Mouse (Mus musculus): ENCODE data around the gene Dynll2. TPM values are rescaled to one million over a fixed set of nuclear protein-coding genes. Genes with fewer than 3 reads are reported as not detected.

Gene Dynll2
- polyA plus RNA-seq, 1 experiment from 2014 or later: 21.0 TPM

GRCm38 (mm10) chr11:87933731-87934130 lies 53.6 kb downstream of the Dynll2 start:
- peaks cover 3% of the 10 kb centered on the region; the same call in 1 of the 2 replicates for H3K9me3 ChIP-seq (ENCODE audit: low read length)
- H3K4me3 ChIP-seq (ENCODE audit: low read length): no peak overlapping the region
- H3K36me3 ChIP-seq (ENCODE audit: insufficient read depth, low read length): no peaks in the 10 kb centered on the region
- no peak overlapping the region for H3K27ac ChIP-seq (ENCODE audit: low read length)
- H3K27me3 ChIP-seq (ENCODE audit: insufficient read depth, low read length): no peaks in the 10 kb centered on the region
- ATAC-seq (ENCODE audit: low FRiP score, low TSS enrichment): no peak
- WGBS: 72% methylated on average over 2 of the region's 2 CpGs
- H3K4me1 ChIP-seq (ENCODE audit: insufficient read depth, low read length): no peaks in the 10 kb centered on the region
- no peak overlapping the region for H3K9ac ChIP-seq (replicated peaks; ENCODE audit: low read length)
- no peak overlapping the region for H3K4me2 ChIP-seq (replicated peaks; ENCODE audit: low read depth, low read length)

GRCm38 (mm10) chr11:87930348-87930747 lies 57.0 kb downstream of the Dynll2 start:
- no peak overlapping the region for H3K4me3 ChIP-seq (ENCODE audit: low read length)
- no peak for ATAC-seq (ENCODE audit: low FRiP score, low TSS enrichment)
- 84% methylated on average over 2 of the region's 2 CpGs for WGBS
- no peaks in the 10 kb centered on the region for H3K27me3 ChIP-seq (ENCODE audit: insufficient read depth, low read length)
- no peak overlapping the region for H3K9ac ChIP-seq (replicated peaks; ENCODE audit: low read length)
- H3K27ac ChIP-seq (ENCODE audit: low read length): no peak overlapping the region
- H3K36me3 ChIP-seq (ENCODE audit: insufficient read depth, low read length): no peaks in the 10 kb centered on the region
- no peak overlapping the region for H3K4me2 ChIP-seq (replicated peaks; ENCODE audit: low read depth, low read length)
- H3K4me1 ChIP-seq (ENCODE audit: insufficient read depth, low read length): no peaks in the 10 kb centered on the region
- H3K9me3 ChIP-seq (ENCODE audit: low read length): peaks cover 3% of the 10 kb centered on the region; the same call in 1 of the 2 replicates

Other genes starting within 250 kb of the Dynll2 start
- 156 and 161 TPM in 2 replicates for gene Supt4a, start 250.0 kb downstream of the Dynll2 start, polyA plus RNA-seq (2015; fragmentation: Nextera tagmentation; extraction: Ambion mirVana)
- 4.7 and 5.6 TPM in 2 replicates for gene Tspoap1, start 227.0 kb downstream of the Dynll2 start, polyA plus RNA-seq (2015; fragmentation: Nextera tagmentation; extraction: Ambion mirVana)
- 1.1 and 1.3 TPM in 2 replicates for gene Mpo, start 194.0 kb downstream of the Dynll2 start, polyA plus RNA-seq (2015; fragmentation: Nextera tagmentation; extraction: Ambion mirVana)
- gene Lpo, start 159.2 kb downstream of the Dynll2 start, polyA plus RNA-seq (2015; fragmentation: Nextera tagmentation; extraction: Ambion mirVana): 0.15 and 0.29 TPM in 2 replicates
- gene Mks1, start 134.3 kb downstream of the Dynll2 start, polyA plus RNA-seq (2015; fragmentation: Nextera tagmentation; extraction: Ambion mirVana): 20.4 and 20.6 TPM in 2 replicates
- 0.39 and 0.64 TPM in 2 replicates for gene Epx, start 112.0 kb downstream of the Dynll2 start, polyA plus RNA-seq (2015; fragmentation: Nextera tagmentation; extraction: Ambion mirVana)
- not detected in 2 replicates for gene Olfr462, start 95.3 kb downstream of the Dynll2 start, polyA plus RNA-seq (2015; fragmentation: Nextera tagmentation; extraction: Ambion mirVana)
- gene Olfr463, start 90.1 kb downstream of the Dynll2 start, polyA plus RNA-seq (2015; fragmentation: Nextera tagmentation; extraction: Ambion mirVana): not detected in 2 replicates
- not detected in 2 replicates for gene Olfr464, start 66.6 kb downstream of the Dynll2 start, polyA plus RNA-seq (2015; fragmentation: Nextera tagmentation; extraction: Ambion mirVana)
- 283 and 306 TPM in 2 replicates for gene Srsf1, start 59.8 kb upstream of the Dynll2 start, polyA plus RNA-seq (2015; fragmentation: Nextera tagmentation; extraction: Ambion mirVana)
- gene Vezf1, start 80.7 kb upstream of the Dynll2 start, polyA plus RNA-seq (2015; fragmentation: Nextera tagmentation; extraction: Ambion mirVana): 40.2 and 44.3 TPM in 2 replicates
- gene Cuedc1, start 110.5 kb upstream of the Dynll2 start, polyA plus RNA-seq (2015; fragmentation: Nextera tagmentation; extraction: Ambion mirVana): 14.6 and 14.7 TPM in 2 replicates
- gene Mrps23, start 216.9 kb upstream of the Dynll2 start, polyA plus RNA-seq (2015; fragmentation: Nextera tagmentation; extraction: Ambion mirVana): 61.5 and 66.6 TPM in 2 replicates

Measured in kidney, embryonic 16.5 days (tissue).